Mouse (Mus musculus): ENCODE results near the gene Gm45140.

Gm45140 gene

GRCm38 (mm10) chr6:87835695-87836094 is at the start of gene Gm45140:
Gene Gm45140, minus strand, starts transcription at chr6:87835795.
- no peak for DNase-seq (ENCODE audit: low spot score in 2 of 2)

GRCm38 (mm10) chr6:87882816-87883215 is 47.2 kb upstream of the Gm45140 start:
- DNase-seq (ENCODE audit: low spot score in 2 of 2) = no peak

GRCm38 (mm10) chr6:87882221-87882620 is 46.6 kb upstream of the Gm45140 start:
- DNase-seq (ENCODE audit: low spot score in 2 of 2) = no peak

- DNase-seq (ENCODE audit: low spot score in 2 of 2) = no peak
Observed at GRCm38 (mm10) chr6:87879628-87880027, 44.0 kb upstream of the Gm45140 start.

GRCm38 (mm10) chr6:87879010-87879409 is 43.4 kb upstream of the Gm45140 start:
- no peak for DNase-seq (ENCODE audit: low spot score in 2 of 2)

GRCm38 (mm10) chr6:87876068-87876643 is 40.6 kb upstream of the Gm45140 start:
- DNase-seq (ENCODE audit: low spot score in 2 of 2) = peak; percentile 7 to 16

- no peak for DNase-seq (ENCODE audit: low spot score in 2 of 2)
Observed at GRCm38 (mm10) chr6:87875562-87875961, 40.0 kb upstream of the Gm45140 start.

GRCm38 (mm10) chr6:87875083-87875482 is 39.5 kb upstream of the Gm45140 start:
- no peak for DNase-seq (ENCODE audit: low spot score in 2 of 2)

- no peak for DNase-seq (ENCODE audit: low spot score in 2 of 2)
Observed at GRCm38 (mm10) chr6:87873963-87874362, 38.4 kb upstream of the Gm45140 start.

- no peak for DNase-seq (ENCODE audit: low spot score in 2 of 2)
Observed at GRCm38 (mm10) chr6:87873104-87873503, 37.5 kb upstream of the Gm45140 start.

- DNase-seq (ENCODE audit: low spot score in 2 of 2) = no peak
Observed at GRCm38 (mm10) chr6:87871240-87871639, 35.6 kb upstream of the Gm45140 start.

- DNase-seq (ENCODE audit: low spot score in 2 of 2) = no peak
Observed at GRCm38 (mm10) chr6:87870440-87870839, 34.8 kb upstream of the Gm45140 start.

- no peak for DNase-seq (ENCODE audit: low spot score in 2 of 2)
Observed at GRCm38 (mm10) chr6:87868871-87869506, 33.4 kb upstream of the Gm45140 start.

- DNase-seq (ENCODE audit: low spot score in 2 of 2) = no peak
Observed at GRCm38 (mm10) chr6:87867256-87867655, 31.7 kb upstream of the Gm45140 start.

GRCm38 (mm10) chr6:87866211-87866610 is 30.6 kb upstream of the Gm45140 start:
- no peak for DNase-seq (ENCODE audit: low spot score in 2 of 2)

- DNase-seq (ENCODE audit: low spot score in 2 of 2) = no peak
Observed at GRCm38 (mm10) chr6:87857071-87857470, 21.5 kb upstream of the Gm45140 start.

- DNase-seq (ENCODE audit: low spot score in 2 of 2) = no peak
Observed at GRCm38 (mm10) chr6:87853446-87853845, 17.9 kb upstream of the Gm45140 start.

- DNase-seq (ENCODE audit: low spot score in 2 of 2) = no peak
Observed at GRCm38 (mm10) chr6:87851871-87852270, 16.3 kb upstream of the Gm45140 start.

- peak; percentile 92 to 96 for DNase-seq (ENCODE audit: low spot score in 2 of 2)
Observed at GRCm38 (mm10) chr6:87850900-87851614, 15.5 kb upstream of the Gm45140 start, which contains the start of gene Cnbp. Gene Cnbp, minus strand, starts transcription at chr6:87851106.

GRCm38 (mm10) chr6:87850155-87850899 is 14.7 kb upstream of the Gm45140 start:
- peak in 1 of 2 experiments; percentile 27 for DNase-seq (ENCODE audit: low spot score in 2 of 2)

GRCm38 (mm10) chr6:87849780-87850154 is 14.2 kb upstream of the Gm45140 start:
- DNase-seq (ENCODE audit: low spot score in 2 of 2) = peak in 1 of 2 experiments; percentile 17

GRCm38 (mm10) chr6:87846813-87847212 is 11.2 kb upstream of the Gm45140 start:
- DNase-seq (ENCODE audit: low spot score in 2 of 2) = no peak
